Mouse (Mus musculus): ENCODE results near the gene Fars2.

- TF ChIP-seq CTCF (IDR thresholded peaks at IDR 0.05; ENCODE audit: low read depth) (no peak), EP300 (IDR thresholded peaks at IDR 0.05; ENCODE audit: low read depth) (no peak)
Observed at GRCm38 (mm10) chr13:36505730-36506129, 388.5 kb downstream of the Fars2 start.

Measured in liver, postnatal 0 days (tissue).